Mouse (Mus musculus) myocyte (in vitro differentiated cells): Measurements from ENCODE around the gene Atg4a-ps.

ENCODE experiments used
- MAX ChIP-seq: IDR thresholded peaks from one replicate; pipeline ENCODE4 v1.6.1; 2011; ENCODE audit warnings: low read depth, mild to moderate bottlenecking, control low read depth
- MYOG ChIP-seq, 3 experiments: IDR thresholded peaks; one replicate each; pipeline ENCODE4 v1.6.1; 2011; ENCODE audit warnings: control low read depth in 2 of 3, low read depth in 2 of 3, mild to moderate bottlenecking in 2 of 3; ENCODE audit not compliant: insufficient read length in 2 of 3, control insufficient read depth in 1 of 3, insufficient read depth in 1 of 3
- POLR2A ChIP-seq: IDR thresholded peaks from one replicate; pipeline ENCODE4 v1.6.1; 2011; ENCODE audit warnings: low read depth, mild to moderate bottlenecking, control low read depth, moderate library complexity; ENCODE audit not compliant: insufficient read length
- POLR2AphosphoS2 ChIP-seq: IDR thresholded peaks from one replicate; pipeline ENCODE4 v1.6.1; 2011; ENCODE audit warnings: low read depth, control low read depth; ENCODE audit not compliant: insufficient read length

DNA sequence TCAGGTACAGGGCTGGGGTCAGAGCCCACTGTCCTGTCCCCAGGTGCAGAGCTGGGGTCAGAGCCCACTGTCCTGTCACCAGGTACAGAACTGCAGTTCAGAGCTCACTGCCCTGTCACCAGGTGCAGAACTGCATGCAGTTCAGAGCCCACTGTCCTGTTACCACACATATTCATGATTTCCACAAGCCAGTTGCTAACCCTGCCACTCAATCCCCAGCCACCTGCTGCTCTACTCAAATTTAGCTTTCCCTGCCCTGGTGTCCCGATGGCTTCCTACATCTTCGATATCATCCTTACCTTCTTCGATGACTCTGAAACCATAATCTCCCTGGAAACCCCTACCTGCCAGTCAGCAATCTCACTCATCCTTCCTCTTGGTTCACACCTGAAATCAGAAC, 17.5 kb upstream of the Atg4a-ps start:
- TF ChIP-seq POLR2A (no peak), MYOG (IDR thresholded peaks at IDR 0.05; ENCODE audit: control insufficient read depth in 1 of 3, insufficient read depth in 1 of 3, insufficient read length in 2 of 3, low read depth in 2 of 3) (no peak), POLR2AphosphoS2 (no peak), MAX (no peak)
